Mouse (Mus musculus) liver, embryonic 16.5 days (tissue): ENCODE results near the gene Map3k13. TPM values are rescaled to one million over a fixed set of nuclear protein-coding genes. Genes with fewer than 3 reads are reported as not detected.

Experiments used
- polyA plus RNA-seq: library from polyadenylated mRNA; unstranded; fragments of >200 nt; fragmentation: Nextera tagmentation; extraction: Ambion mirVana; gene quantifications from 2 replicates; pipeline ENCODE4 v1.2.1, GENCODE M21; 2015

Map3k13 gene
- polyA plus RNA-seq, 1 experiment from 2014 or later, result 0.72 TPM

Other genes with a start within 250 kb of the Map3k13 start
- gene 2510009E07Rik, start 99.7 kb upstream of the Map3k13 start, polyA plus RNA-seq, result 2.8 and 3.2 TPM in 2 replicates
- 12.5 and 14.6 TPM in 2 replicates for gene Ehhadh, start 6.5 kb upstream of the Map3k13 start, polyA plus RNA-seq
- 13.0 and 13.8 TPM in 2 replicates for gene Tmem41a, start 153.2 kb downstream of the Map3k13 start, polyA plus RNA-seq
- gene Liph, start 201.3 kb downstream of the Map3k13 start, polyA plus RNA-seq, result 0.84 and 0.85 TPM in 2 replicates
- gene Senp2, start 215.1 kb downstream of the Map3k13 start, polyA plus RNA-seq, result 30.2 and 30.9 TPM in 2 replicates